Mouse (Mus musculus) embryo, embryonic 10 days (tissue): Measurements from ENCODE around the gene Chrm5.
"Not testable (repeated sequence)": the region's sequence is repeated elsewhere in the genome, so short reads cannot be mapped to it uniquely, and the experiment has no call there.

Experiments used
- DNase-seq: peaks from one replicate; pipeline ENCODE4 v3.0.0-alpha.2; 2015; ENCODE audit warnings: low spot score

The Chrm5 gene

GRCm38 (mm10) chr2:112482533-112483333, 2.2 kb upstream of the Chrm5 start:
- no peak for DNase-seq

DNA sequence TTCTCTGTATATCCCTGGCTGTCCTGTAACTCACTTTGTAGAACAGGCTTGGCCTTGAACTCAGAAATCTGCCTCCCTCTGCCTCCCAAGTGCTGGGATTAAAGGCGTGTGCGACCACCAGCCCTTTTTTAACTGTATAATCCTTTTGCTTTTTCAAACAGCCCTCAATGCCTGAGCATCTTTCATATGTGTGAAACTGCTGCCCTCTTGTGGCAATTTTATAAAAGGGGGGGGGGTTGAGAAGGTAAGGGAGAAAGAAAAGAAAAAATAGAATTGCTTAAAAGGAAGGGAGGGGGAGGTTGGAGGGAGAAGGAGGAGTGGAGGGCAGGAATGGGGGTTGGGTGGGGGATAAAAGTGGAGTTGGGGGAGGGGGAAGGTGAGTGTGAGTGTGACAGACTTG, 995 bp upstream of the Chrm5 start:
- DNase-seq: peak; percentile 63

- DNase-seq: no peak
Observed at GRCm38 (mm10) chr2:112476554-112476953, 4.0 kb downstream of the Chrm5 start.

GRCm38 (mm10) chr2:112474997-112475724, 5.4 kb downstream of the Chrm5 start:
- no peak for DNase-seq

DNA sequence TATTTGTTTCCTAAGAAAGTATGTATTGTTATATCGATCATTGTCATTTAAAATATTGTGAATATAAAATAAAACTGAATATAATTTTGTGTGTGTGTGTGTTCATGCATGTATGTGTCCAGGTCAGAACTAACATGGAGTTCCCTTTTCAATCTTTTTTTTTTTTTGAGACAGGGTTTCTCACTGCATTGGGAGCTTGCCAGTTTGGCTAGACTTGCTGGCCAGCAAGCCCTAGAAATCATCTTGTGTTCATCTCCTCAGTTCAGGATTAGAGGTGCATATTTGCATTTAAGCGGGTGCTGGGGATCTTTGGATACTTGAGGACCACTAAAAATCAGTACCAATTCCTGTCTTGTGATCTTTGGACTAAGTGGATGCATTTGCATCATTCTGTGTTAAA, 8.5 kb downstream of the Chrm5 start:
- DNase-seq: no peak

- no peak for DNase-seq
Observed at GRCm38 (mm10) chr2:112470961-112471381, 9.6 kb downstream of the Chrm5 start.

GRCm38 (mm10) chr2:112469542-112469941, 11.0 kb downstream of the Chrm5 start:
- DNase-seq: no peak

DNA sequence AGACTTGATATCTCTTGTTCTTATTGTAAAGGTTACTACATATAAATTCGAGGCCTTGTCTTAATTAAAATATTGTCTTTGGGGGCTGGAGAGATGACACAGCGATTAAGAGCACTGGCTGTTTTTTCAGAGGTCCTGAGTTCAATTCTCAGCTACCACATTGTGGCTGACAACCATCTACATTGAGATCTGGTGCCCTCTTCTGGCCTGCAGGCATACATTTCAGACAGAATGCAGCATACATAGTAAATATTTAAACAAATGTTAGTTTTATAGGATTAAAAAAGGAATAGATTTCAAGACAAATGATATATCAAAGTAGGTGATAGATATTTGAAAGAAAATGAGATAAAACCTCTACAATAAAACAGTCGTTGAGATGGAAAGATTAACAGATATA, 20.0 kb downstream of the Chrm5 start:
- DNase-seq: no peak

DNA sequence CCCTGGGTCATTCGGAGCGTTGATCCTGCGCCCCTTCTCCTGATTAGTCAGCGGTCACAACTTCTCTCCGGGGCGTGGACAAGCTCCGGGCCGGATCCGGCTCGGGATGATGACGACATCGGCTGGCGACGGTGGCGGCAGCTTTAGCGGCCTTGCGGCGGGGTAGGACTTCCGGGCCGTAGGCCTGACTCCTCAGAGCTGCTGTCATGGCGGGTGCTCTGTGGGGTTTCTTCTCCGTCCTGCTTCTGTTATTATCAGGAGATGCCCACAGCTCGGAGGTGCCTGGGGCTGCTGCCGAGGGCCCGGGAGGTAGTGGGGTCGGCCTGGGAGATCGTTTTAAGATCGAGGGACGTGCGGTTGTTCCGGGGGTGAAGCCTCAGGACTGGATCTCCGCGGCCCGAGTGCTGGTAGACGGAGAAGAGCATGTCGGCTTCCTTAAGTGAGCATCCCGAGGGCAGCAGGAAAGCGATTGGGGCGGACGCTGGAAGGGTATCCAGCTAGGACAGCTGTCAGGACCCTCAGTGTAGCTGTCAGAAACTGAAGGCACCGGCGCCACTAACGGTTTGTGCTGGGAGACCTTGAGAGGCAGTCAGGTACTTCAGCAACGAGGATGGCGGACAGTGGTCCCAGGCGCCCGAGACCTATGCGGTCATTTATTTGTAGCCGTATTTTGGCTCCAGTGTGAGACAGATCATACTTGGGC, 25.6 kb downstream of the Chrm5 start, which contains the start of gene Emc7:
TSS of gene Emc7 (plus strand) at position 136 of the 703 bp plus-strand sequence.
- DNase-seq: peak; percentile 98

GRCm38 (mm10) chr2:112454125-112454861, 26.3 kb downstream of the Chrm5 start:
- DNase-seq: no peak

DNA sequence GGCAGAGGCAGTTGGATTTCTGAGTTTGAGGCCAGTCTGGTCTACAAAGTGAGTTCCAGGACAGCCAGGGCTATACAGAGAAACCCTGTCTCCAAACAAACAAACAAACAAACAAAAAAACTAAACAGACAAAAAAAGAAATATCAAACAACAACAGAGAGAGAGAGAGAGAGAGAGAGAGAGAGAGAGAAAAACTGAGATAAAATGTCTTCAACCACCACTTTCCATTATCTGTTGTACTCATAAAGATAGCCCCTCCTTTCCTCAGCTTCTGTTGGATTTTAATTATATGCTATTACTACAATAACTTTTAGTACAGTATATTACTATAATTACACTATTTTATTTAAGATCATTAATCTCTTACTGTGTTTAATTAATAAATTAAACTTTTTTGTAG, 28.1 kb downstream of the Chrm5 start:
- not testable (repeated sequence) for DNase-seq

GRCm38 (mm10) chr2:112449597-112450296, 30.8 kb downstream of the Chrm5 start:
- DNase-seq: peak; percentile 22

- no peak for DNase-seq
Observed at GRCm38 (mm10) chr2:112448510-112449059, 32.0 kb downstream of the Chrm5 start.

DNA sequence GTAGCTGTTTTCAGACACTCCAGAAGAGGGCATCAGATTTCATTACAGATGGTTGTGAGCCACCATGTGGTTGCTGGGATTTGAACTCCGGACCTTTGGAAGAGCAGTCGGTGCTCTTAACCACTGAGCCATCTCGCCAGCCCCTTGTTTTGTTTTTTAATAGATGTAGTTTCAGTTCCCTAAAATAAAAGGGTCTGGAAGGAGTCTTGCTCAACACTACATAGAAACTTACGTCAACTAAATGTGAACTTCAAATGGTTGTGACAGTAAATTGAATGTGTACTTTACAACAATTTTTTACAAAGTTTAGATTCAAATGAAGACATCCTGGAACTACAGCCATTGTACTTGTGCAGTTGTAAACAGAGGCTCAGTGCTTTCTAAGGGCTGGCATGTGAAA, 32.5 kb downstream of the Chrm5 start:
- not testable (repeated sequence) for DNase-seq

DNA sequence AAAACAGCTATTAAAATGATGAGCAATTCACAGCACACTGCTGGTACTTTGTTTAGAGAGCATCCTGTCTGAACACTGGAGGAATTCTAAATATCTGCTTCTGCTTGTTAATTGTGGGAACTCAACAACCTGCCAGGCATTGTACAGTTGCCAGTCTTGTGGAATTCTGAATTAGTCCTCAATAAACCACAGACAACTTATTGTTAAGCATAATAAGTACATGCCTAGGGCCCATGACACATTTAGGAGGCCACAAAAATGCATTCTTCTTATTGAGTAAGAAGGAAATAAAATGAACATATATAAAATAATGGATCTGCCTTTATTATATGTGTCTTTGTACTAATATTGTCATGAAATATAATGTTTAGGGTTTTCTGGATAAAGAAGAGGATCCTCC, 35.1 kb downstream of the Chrm5 start:
- DNase-seq: no peak

DNA sequence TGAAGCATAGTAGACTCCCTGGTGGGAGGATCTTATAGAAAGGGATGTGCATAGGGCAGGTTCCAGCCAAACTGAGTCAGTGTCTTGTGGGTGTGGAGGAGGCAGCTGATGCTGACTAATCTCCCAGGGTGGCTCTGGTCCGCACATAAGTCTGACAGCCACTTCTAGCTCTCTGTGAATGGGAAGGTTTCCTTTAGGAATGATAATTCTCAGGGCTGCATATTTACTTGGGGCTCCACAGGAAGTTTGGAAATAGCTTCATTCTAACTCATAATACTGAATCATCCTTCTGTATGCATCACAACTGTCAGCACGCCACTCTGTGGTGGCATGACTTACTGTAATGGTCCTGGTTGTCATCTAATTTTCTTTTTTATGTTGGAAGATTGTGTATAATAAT, 37.1 kb downstream of the Chrm5 start:
- DNase-seq: no peak

- DNase-seq: no peak
Observed at GRCm38 (mm10) chr2:112437589-112437988, 43.0 kb downstream of the Chrm5 start.

DNA sequence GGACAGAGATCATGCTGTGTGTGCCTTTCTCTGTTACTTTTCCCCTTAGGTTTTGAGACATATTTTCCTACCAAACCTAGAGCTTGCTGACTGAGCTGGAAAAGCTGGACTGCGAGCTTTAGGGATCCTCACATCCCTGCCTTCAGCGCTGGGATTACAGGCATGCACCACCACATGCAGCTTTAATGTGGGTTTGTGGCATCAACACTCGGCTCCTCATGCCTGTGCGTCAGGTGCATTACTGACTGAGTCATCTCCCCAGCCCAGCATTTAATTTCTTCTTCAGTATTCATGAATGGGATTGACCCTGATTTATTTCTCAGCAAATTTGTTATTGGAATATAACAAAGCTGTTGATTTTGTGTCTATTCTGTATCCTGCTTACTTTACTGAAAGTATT, 44.3 kb downstream of the Chrm5 start:
- no peak for DNase-seq

GRCm38 (mm10) chr2:112433359-112433758, 47.2 kb downstream of the Chrm5 start:
- no peak for DNase-seq

DNA sequence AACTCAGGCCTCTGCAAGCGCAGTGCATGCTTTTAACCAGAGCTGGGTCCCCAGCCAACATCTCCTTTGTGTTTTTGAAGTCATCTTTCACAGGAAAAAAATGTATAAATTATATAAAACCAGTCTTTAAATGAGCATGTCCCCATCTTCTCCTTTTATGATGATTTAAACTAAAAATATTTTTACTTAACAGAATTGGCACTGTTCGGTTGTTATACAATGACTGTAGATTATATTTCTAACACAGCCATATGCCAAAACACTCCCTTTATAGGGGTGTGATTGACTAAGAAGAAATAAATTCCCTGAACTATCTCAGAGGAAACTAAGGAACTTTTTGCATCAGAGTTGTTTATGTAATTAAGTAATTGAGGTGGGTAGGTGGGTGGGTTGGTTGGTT, 48.0 kb downstream of the Chrm5 start:
- no peak for DNase-seq

- no peak for DNase-seq
Observed at GRCm38 (mm10) chr2:112430403-112430802, 50.2 kb downstream of the Chrm5 start.
